8 mouse cellular contexts compared by ENCODE assay signal in genomic region chr12:73693347-73693746, GRCm38 (mm10).
A peak's percentile ranks its signal among the peaks of the same experiment; 100 is the strongest.
DNase-seq lines count a peak whose midpoint lies in the region; ATAC-seq and TF ChIP-seq lines count a peak whose summit lies in the region.
"Had no signal": no experiment of that assay in that cellular context is flagged by ENCODE, and none has a peak within 500 bp of the region (broad histone marks: within the 10 kb centered on the region; RNA-seq: fewer than 3 reads in every experiment).

No protein-coding gene starts in this region.

- TF ChIP-seq RAD21 in MEL (IDR thresholded peaks at IDR 0.05; ENCODE audit: low read depth, low read length), result peak; percentile 33

- no peak overlapping the region for H3K4me2 ChIP-seq in forebrain, embryonic 13.5 days
- no peak overlapping the region for H3K4me2 ChIP-seq in hindbrain, embryonic 13.5 days

- TF ChIP-seq EP300 in MEL (IDR thresholded peaks at IDR 0.05; ENCODE audit: low read depth in 1 of 2, low read length in 2 of 2), result no peak

- no peak for TF ChIP-seq POLR2A in MEL (IDR thresholded peaks at IDR 0.05; ENCODE audit: control insufficient read depth in 1 of 2, insufficient read depth in 1 of 2, low read depth in 1 of 2, low read length in 2 of 2, poor library complexity in 1 of 2)
- TF ChIP-seq POLR2A in bone marrow, adult 2 months (IDR thresholded peaks at IDR 0.05; ENCODE audit: borderline replicate concordance, control insufficient read depth, low read depth, low read length), result no peak

- H3K9ac ChIP-seq in MEL (ENCODE audit: control insufficient read depth, low read depth, low read length, poor library complexity, severe bottlenecking), result no peak overlapping the region
- H3K9ac ChIP-seq in forebrain, embryonic 13.5 days, result no peak overlapping the region
- H3K9ac ChIP-seq in hindbrain, embryonic 13.5 days, result no peak overlapping the region

- TF ChIP-seq CTCF in MEL (IDR thresholded peaks at IDR 0.05 in 2 of 3, conservative IDR thresholded peaks at IDR 0.05 in 1 of 3; ENCODE audit: control insufficient read depth in 1 of 3, insufficient read depth in 1 of 3, low read depth in 2 of 3, low read length in 3 of 3, poor library complexity in 1 of 3, severe bottlenecking in 1 of 3), result peak; percentile 56 to 68 (median 62)
- TF ChIP-seq CTCF in bone marrow, adult 2 months (IDR thresholded peaks at IDR 0.05; ENCODE audit: control insufficient read depth, insufficient read depth, low read length), result peak; percentile 62

- no peaks in the 10 kb centered on the region for H3K27me3 ChIP-seq in MEL (ENCODE audit: control insufficient read depth in 1 of 2, insufficient read depth in 2 of 2, low read length in 2 of 2)
- no peaks in the 10 kb centered on the region for H3K27me3 ChIP-seq in forebrain, embryonic 13.5 days
- H3K27me3 ChIP-seq in hindbrain, embryonic 13.5 days, result no peaks in the 10 kb centered on the region

- WGBS in bone marrow, adult 2 months, result 26% methylated on average over 4 of the region's 4 CpGs
- 18% methylated on average over 4 of the region's 4 CpGs for WGBS in forebrain, embryonic 13.5 days
- 19% methylated on average over 4 of the region's 4 CpGs for WGBS in hindbrain, embryonic 13.5 days

- H3K4me3 ChIP-seq in MEL (ENCODE audit: control insufficient read depth in 1 of 2, insufficient read depth in 1 of 2, low read depth in 2 of 2, low read length in 2 of 2), result peak overlapping the region in 1 of 2 experiments; percentile 40; a peak in 1 of 4 replicates
- H3K4me3 ChIP-seq in bone marrow, adult 2 months (replicated peaks; ENCODE audit: control insufficient read depth, low read depth, low read length), result no peak overlapping the region
- no peak overlapping the region for H3K4me3 ChIP-seq in forebrain, embryonic 13.5 days
- H3K4me3 ChIP-seq in hindbrain, embryonic 13.5 days, result no peak overlapping the region

- no peaks in the 10 kb centered on the region for H3K4me1 ChIP-seq in MEL (ENCODE audit: control insufficient read depth in 1 of 2, insufficient read depth in 2 of 2, low read length in 2 of 2)
- no peaks in the 10 kb centered on the region; the same call in 1 of the 2 replicates for H3K4me1 ChIP-seq in bone marrow, adult 2 months (ENCODE audit: control insufficient read depth, insufficient read depth, low read length)
- no peaks in the 10 kb centered on the region for H3K4me1 ChIP-seq in forebrain, embryonic 13.5 days
- no peaks in the 10 kb centered on the region; the same call in 1 of the 2 replicates for H3K4me1 ChIP-seq in hindbrain, embryonic 13.5 days (replicated peaks)

- no peak overlapping the region for H3K27ac ChIP-seq in MEL (ENCODE audit: control insufficient read depth, low read depth, low read length)
- no peak overlapping the region for H3K27ac ChIP-seq in bone marrow, adult 2 months (ENCODE audit: control insufficient read depth, insufficient read depth, low read depth, low read length, poor library complexity)
- no peak overlapping the region for H3K27ac ChIP-seq in forebrain, embryonic 13.5 days
- H3K27ac ChIP-seq in hindbrain, embryonic 13.5 days, result no peak overlapping the region
- H3K27ac ChIP-seq: macrophage had no signal

- no peaks in the 10 kb centered on the region for H3K9me3 ChIP-seq in MEL (replicated peaks; ENCODE audit: insufficient read depth, low read length)
- H3K9me3 ChIP-seq in forebrain, embryonic 13.5 days (replicated peaks), result no peaks in the 10 kb centered on the region
- H3K9me3 ChIP-seq in hindbrain, embryonic 13.5 days, result no peaks in the 10 kb centered on the region

- peak; percentile 83 for ATAC-seq in forebrain, embryonic 13.5 days
- ATAC-seq in hindbrain, embryonic 13.5 days (ENCODE audit: low FRiP score), result peak; percentile 63
- ATAC-seq in megakaryocyte, adult 5-6 weeks (ENCODE audit: poor library complexity, severe bottlenecking), result peak; percentile 86

- DNase-seq in MEL (ENCODE audit: low read depth, low spot score), result peak; percentile 68
- DNase-seq in layer of hippocampus, postnatal 36 days, result peak; percentile 25 to 41
- peak; percentile 65 for DNase-seq in right cerebral cortex, postnatal 14 days

- no peaks in the 10 kb centered on the region for H3K79me2 ChIP-seq in MEL (ENCODE audit: control insufficient read depth, insufficient read depth, low read length, poor library complexity)

- H3K36me3 ChIP-seq in MEL (ENCODE audit: control insufficient read depth in 1 of 2, insufficient read depth in 2 of 2, low read length in 2 of 2), result no peaks in the 10 kb centered on the region
- H3K36me3 ChIP-seq in forebrain, embryonic 13.5 days (ENCODE audit: poor library complexity, severe bottlenecking), result no peaks in the 10 kb centered on the region
- no peaks in the 10 kb centered on the region for H3K36me3 ChIP-seq in hindbrain, embryonic 13.5 days

TF ChIP-seq in MEL, 35 proteins besides CTCF, POLR2A, EP300 and RAD21:
- TF ChIP-seq POLR2AphosphoS5 (IDR thresholded peaks at IDR 0.05; ENCODE audit: borderline replicate concordance, low read depth, low read length) (no peak), TBP (IDR thresholded peaks at IDR 0.05; ENCODE audit: low read depth, low read length) (peak; percentile 97), USF1 (IDR thresholded peaks at IDR 0.05; ENCODE audit: low read depth, low read length) (no peak), MYB (IDR thresholded peaks at IDR 0.05; ENCODE audit: low read depth, low read length) (no peak), POLR2AphosphoS2 (IDR thresholded peaks at IDR 0.05; ENCODE audit: low read length) (no peak), SMC3 (IDR thresholded peaks at IDR 0.05; ENCODE audit: low read depth, low read length) (peak; percentile 62), CHD1 (IDR thresholded peaks at IDR 0.05; ENCODE audit: low read depth, low read length) (no peak), NRF1 (IDR thresholded peaks at IDR 0.05; ENCODE audit: insufficient read depth, low read depth, low read length, poor library complexity, severe bottlenecking) (no peak), ZC3H11A (IDR thresholded peaks at IDR 0.05; ENCODE audit: low read depth, low read length) (peak; percentile 24; the same call in 1 of the 2 replicates)
